Mouse (Mus musculus) NIH3T3 (cell line): ENCODE data around the gene Uhrf1bp1.
"Not testable (repeated sequence)": the region's sequence is repeated elsewhere in the genome, so short reads cannot be mapped to it uniquely, and the experiment has no call there.

Experiments used
- DNase-seq: peaks from one replicate; pipeline ENCODE4 v3.0.0-alpha.2; 2012; ENCODE audit warnings: low read depth

Uhrf1bp1 gene

GRCm38 (mm10) chr17:27856265-27856797 is at the start of gene Uhrf1bp1:
TSS of gene Uhrf1bp1 (plus strand) at chr17:27856441.
- peak; percentile 92 for DNase-seq

GRCm38 (mm10) chr17:27807542-27808078 is 48.6 kb upstream of the Uhrf1bp1 start:
- peak; percentile 84 for DNase-seq

DNA sequence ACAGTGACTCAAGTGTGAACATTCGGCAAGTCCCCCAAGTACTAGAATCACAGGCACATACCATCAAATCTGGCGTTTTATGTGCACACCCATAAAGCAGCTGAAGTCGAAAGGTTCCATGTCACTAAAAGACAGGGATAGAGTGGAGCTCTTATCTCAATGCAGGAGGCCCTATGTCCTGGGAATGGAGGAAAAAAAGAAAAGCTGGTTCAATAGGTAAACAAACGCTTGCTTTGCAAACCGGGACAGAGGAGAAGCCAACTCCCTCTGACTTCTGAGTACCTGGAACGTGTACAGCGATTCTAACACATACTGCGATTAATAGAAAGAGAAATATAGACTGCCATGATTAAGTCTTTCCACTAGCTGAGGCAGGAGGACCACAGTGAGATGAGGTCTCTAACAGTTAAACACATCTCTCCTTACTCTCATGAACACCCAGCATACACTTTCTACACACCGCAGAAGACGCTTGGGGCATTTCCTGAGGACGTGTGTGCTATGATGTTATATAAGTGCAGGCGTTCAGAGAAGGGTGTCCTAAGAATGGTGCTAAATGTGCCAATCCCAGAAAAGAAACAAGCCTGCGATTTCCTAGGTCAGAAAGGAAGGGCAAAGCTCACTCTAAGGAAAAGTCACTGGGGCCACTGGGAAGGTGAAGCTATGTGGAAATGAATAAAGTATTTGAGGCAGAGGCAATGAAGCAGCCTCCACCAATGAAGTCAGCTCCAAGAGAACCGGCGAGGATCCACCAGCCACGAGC is 45.5 kb upstream of the Uhrf1bp1 start:
- DNase-seq: no peak

DNA sequence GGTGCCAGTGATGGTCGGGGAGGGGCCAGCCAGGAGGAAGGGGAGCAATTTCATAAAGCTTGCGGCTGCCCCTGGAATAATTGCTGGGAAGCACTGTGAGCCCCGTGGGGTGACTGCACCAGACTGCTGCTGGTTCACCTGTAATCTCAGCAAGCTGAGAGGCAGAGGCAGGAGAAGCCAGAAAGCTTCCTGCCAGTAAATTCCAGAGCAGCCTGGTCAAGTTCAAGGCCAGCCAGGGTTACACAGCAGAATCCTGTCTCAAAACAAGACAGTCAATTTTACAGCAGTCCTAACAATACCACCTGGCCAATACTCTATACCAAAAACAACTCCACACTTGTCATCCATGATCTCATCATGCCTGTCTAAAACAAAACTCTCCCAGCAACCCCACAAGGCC is 44.3 kb upstream of the Uhrf1bp1 start:
- no peak for DNase-seq

- DNase-seq: no peak
These were observed 41.6 kb upstream of the Uhrf1bp1 start for GRCm38 (mm10) chr17:27814606-27815005.

DNA sequence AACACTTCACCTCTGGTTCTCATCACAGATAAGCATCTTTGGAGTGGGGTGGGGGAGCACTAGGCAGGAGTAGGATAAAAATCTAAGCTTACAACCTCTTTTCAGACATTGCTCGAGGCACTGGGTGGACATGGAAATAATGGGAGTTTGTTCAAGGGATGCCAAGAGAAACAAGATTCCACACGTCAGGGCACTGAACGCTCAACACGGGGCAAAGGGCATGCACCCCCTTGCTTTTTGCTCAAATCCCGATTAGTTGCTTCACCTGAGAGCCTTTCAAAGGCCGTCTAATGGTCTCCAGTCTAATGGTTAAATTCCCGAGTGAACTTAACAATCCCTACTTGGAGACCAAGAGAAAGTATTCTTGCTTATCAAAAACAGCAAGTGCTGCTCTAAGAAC is 37.2 kb upstream of the Uhrf1bp1 start:
- DNase-seq: peak; percentile 36

GRCm38 (mm10) chr17:27819521-27819970 is 36.7 kb upstream of the Uhrf1bp1 start:
- peak; percentile 69 for DNase-seq

- DNase-seq: peak; percentile 57
These were observed 36.2 kb upstream of the Uhrf1bp1 start for GRCm38 (mm10) chr17:27819971-27820567.

DNA sequence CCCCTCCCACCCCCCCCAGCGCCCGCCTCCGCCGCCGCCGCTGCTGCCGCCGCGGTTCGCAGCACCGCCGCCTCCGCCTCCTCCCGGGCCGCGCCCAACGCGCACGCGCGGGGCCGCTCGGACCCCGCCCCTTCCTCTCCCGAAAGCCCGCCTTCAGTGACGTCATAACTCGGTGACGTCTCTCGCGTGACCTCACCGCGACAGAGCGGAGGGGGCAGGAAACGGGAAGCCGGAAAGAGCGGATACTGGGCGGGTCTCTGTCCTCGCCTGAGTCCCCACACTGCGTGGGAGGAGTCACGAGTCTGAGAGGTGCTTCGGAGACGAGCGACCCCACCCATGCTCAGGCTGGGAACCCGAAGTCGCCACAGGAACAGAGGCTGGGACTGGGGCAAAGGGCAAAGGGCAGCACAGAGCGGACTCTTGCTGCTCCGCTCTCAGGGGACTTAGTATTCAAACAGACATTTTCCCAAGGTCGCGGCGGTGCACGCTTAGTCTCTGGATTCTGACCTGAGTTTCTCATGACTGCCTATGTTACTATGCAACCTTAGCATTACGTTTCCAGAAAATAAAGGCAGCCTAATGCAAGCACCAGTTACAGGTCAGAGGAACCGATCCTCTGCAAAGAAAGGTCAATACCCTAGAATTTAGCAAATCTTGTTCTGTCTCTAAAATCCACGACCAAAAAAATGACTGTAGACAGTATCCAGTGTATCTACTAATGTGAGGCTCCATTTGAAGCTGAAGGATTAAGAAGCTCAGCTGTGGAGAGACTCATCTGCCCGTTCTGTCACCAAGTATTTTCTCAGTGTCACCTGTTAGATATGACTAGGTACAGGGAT is 35.5 kb upstream of the Uhrf1bp1 start, which contains the start of gene D17Wsu92e:
D17Wsu92e (minus strand) TSS at position 81 of the 839 bp plus-strand sequence.
- DNase-seq: peak; percentile 100

- DNase-seq: peak; percentile 48
These were observed 34.6 kb upstream of the Uhrf1bp1 start for GRCm38 (mm10) chr17:27821407-27822338.

DNA sequence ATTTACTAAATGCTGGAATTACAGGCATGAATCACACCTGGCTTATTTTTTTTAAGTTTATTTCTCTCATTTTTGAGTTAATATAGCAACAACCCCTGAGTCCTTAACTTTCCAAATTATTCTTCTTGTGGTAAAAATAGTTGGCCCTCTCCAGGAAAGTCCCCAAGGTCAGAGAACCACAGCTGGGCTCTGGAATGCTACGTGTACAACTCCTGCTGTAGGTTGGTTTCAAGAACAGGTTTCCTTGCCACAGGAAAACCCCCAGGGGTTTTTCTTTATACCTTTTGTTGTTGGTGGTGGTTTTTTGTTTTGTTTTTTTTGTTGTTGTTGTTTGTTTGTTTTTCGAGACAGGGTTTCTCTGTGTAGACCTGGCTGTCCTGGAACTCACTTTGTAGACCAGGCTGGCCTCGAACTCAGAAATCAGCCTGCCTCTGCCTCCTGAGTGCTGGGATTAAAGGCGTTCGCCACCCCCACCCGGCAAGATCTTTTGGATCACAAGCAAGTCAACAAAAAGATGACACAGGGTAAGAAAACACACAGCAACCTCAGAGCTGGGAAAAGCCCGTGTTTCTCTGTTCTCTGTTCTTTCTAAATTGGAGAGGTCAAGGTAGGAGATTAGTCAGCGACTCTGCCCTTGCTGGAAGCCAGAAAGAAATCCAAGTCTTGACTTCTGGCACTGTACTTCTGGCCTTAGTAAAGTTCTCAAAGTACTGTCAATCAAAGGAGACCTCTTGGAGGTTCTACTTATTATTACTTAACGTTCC is 32.9 kb upstream of the Uhrf1bp1 start:
- no peak for DNase-seq

DNA sequence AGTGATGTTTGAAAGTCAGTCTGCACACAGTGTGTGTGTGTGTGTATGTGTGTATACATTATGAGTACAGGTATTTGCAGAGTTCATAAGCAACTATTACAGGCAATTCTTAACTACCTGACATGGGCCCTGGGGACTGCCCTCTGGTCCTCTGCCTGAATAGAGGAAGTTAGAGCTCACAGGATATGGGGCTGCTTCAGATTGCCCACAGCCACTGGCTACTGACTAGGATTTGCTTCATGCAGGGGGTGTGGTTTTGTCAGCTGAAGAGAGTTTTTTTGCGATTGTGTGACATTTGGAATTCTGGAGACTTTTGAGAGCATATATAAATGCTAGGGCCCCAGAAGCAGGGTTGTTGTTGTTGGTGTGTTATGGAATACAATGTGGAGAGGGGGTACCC is 31.3 kb upstream of the Uhrf1bp1 start:
- DNase-seq: no peak

DNA sequence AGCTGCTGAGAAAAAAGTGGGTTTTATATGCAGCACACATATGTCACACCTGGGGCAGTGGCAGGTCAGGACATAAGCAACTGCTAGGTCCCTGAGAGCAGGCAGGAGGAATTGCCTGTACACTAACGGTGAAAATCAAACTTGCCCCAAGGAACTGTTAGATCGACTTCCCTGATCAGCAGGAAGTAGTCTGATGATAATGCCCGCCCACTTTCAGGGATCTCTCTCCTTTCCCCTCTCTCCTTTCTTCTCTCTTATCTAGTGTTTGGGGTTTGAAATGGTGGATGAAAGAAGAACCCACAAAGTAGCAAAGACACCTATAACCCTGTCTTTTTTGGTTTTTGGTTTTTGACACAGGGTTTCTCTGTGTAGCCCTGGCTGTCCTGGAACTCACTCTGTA is 30.7 kb upstream of the Uhrf1bp1 start:
- DNase-seq: no peak

- peak; percentile 94 for DNase-seq
These were observed 30.0 kb upstream of the Uhrf1bp1 start for GRCm38 (mm10) chr17:27825984-27826905.

GRCm38 (mm10) chr17:27826908-27827383 is 29.3 kb upstream of the Uhrf1bp1 start:
- peak; percentile 73 for DNase-seq

DNA sequence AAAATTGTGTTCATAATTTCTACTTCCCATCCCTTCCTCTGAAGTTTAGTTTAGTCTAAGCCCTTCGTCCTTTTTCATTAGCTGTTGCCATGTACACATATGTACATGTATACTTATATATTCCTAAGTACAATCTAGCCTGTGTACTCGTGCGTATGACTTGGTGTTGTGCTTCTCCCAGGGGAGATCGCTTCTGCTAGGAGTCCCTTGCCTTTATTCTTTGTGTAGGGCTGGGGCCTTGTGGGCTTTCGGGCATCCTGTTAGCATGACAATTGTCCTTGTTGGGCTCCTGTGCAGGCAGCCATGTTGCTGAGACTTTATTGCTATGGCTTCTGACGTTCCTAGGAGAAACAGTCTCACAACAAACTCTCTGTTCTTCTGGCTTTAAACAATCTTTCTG is 28.7 kb upstream of the Uhrf1bp1 start:
- no peak for DNase-seq

DNA sequence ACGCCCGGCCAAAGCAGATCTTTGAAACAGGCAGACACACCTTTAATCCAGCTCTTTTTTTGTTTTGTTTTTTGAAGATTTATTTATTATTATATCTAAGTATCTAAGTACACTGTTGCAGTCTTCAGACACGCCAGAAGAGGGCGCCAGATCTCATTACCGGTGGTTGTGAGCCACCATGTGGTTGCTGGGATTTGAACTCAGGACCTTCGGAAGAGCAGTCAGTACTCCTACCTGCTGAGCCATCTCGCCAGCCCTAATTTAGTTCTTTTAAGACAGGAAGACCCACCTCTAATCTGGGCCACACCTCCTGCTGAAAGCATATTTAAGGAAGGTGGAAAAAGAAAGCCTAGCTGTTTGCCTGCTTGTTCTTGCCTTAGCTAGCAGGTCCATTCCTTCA is 25.8 kb upstream of the Uhrf1bp1 start:
- DNase-seq: peak; percentile 52

- DNase-seq: not testable (repeated sequence)
These were observed 18.4 kb upstream of the Uhrf1bp1 start, which contains the start of gene Snrpc for GRCm38 (mm10) chr17:27837850-27838249. TSS of gene Snrpc (plus strand) at chr17:27838150.
